In genomic region chr10:5600123-5600522, GRCm38 (mm10) we compare ENCODE assay signal across 8 mouse cellular contexts. TPM values are rescaled to one million over a fixed set of nuclear protein-coding genes. Genes with fewer than 3 reads are reported as not detected.
DNase-seq lines count a peak whose midpoint lies in the region; ATAC-seq and TF ChIP-seq lines count a peak whose summit lies in the region.

No protein-coding gene starts in this region.

- intact Hi-C loops in left cerebral cortex, postnatal 10 days (cut with DNase I): no loop called here

- WGBS in intestine, embryonic 16.5 days: 14% methylated on average over 7 of the region's 7 CpGs
- 18% methylated on average over 7 of the region's 7 CpGs for WGBS in midbrain, embryonic 12.5 days
- WGBS in spleen, adult 2 months: 17% methylated on average over 7 of the region's 7 CpGs

- H3K9ac ChIP-seq in intestine, embryonic 16.5 days (ENCODE audit: low read depth, low read length): no peak overlapping the region
- H3K9ac ChIP-seq in midbrain, embryonic 12.5 days (replicated peaks): no peak overlapping the region

- no peak overlapping the region for H3K4me2 ChIP-seq in intestine, embryonic 16.5 days (ENCODE audit: low read depth, low read length)
- no peak overlapping the region for H3K4me2 ChIP-seq in midbrain, embryonic 12.5 days (replicated peaks)

- H3K27me3 ChIP-seq in intestine, embryonic 16.5 days (replicated peaks; ENCODE audit: control insufficient read depth, insufficient read depth, low read length): no peaks in the 10 kb centered on the region
- H3K27me3 ChIP-seq in midbrain, embryonic 12.5 days: no peaks in the 10 kb centered on the region
- H3K27me3 ChIP-seq in spleen, adult 2 months (ENCODE audit: control insufficient read depth, insufficient read depth, low read length): no peaks in the 10 kb centered on the region

- no peak for TF ChIP-seq POLR2A in spleen, adult 2 months (IDR thresholded peaks at IDR 0.05; ENCODE audit: low read depth, low read length)

- no peak overlapping the region for H3K4me3 ChIP-seq in intestine, embryonic 16.5 days (ENCODE audit: low read length)
- H3K4me3 ChIP-seq in midbrain, embryonic 12.5 days: no peak overlapping the region
- no peak overlapping the region for H3K4me3 ChIP-seq in spleen, adult 2 months (ENCODE audit: extremely low read depth, insufficient read depth, insufficient read length)

- H3K4me1 ChIP-seq in intestine, embryonic 16.5 days (ENCODE audit: control insufficient read depth, insufficient read depth, low read length): no peaks in the 10 kb centered on the region
- H3K4me1 ChIP-seq in midbrain, embryonic 12.5 days: no peaks in the 10 kb centered on the region
- H3K4me1 ChIP-seq in spleen, adult 2 months (ENCODE audit: control insufficient read depth, insufficient read depth, insufficient read length): no peaks in the 10 kb centered on the region

- no peak overlapping the region for H3K27ac ChIP-seq in intestine, embryonic 16.5 days (ENCODE audit: low read length)
- H3K27ac ChIP-seq in midbrain, embryonic 12.5 days (replicated peaks): no peak overlapping the region
- H3K27ac ChIP-seq in spleen, adult 2 months (ENCODE audit: insufficient read depth, low read length): no peak overlapping the region

- no peak for TF ChIP-seq CTCF in spleen, adult 2 months (IDR thresholded peaks at IDR 0.05; ENCODE audit: extremely low read depth, insufficient read depth, insufficient read length, insufficient replicate concordance)

- no peaks in the 10 kb centered on the region for H3K9me3 ChIP-seq in intestine, embryonic 16.5 days (ENCODE audit: control insufficient read depth, low read length)
- no peaks in the 10 kb centered on the region for H3K9me3 ChIP-seq in midbrain, embryonic 12.5 days

- peak; percentile 28; the same call in 1 of the 2 replicates for ATAC-seq in intestine, embryonic 16.5 days
- ATAC-seq in midbrain, embryonic 12.5 days (ENCODE audit: low FRiP score, low read depth): peak; percentile 89

- H3K36me3 ChIP-seq in intestine, embryonic 16.5 days (ENCODE audit: control insufficient read depth, insufficient read depth, low read length): no peaks in the 10 kb centered on the region
- no peaks in the 10 kb centered on the region for H3K36me3 ChIP-seq in midbrain, embryonic 12.5 days
- no peaks in the 10 kb centered on the region for H3K36me3 ChIP-seq in spleen, adult 2 months (ENCODE audit: control insufficient read depth, insufficient read depth, low read length)

- peak; percentile 55 for DNase-seq in urinary bladder, postnatal 25 days (ENCODE audit: low spot score)
- no peak for DNase-seq in urinary bladder, postnatal 4 days (ENCODE audit: low spot score in 2 of 2)
- peak; percentile 76 for DNase-seq in cerebellum, adult 8-10 months
- DNase-seq in frontal cortex, adult 2 months (ENCODE audit: extremely low spot score in 1 of 2, low spot score in 1 of 2): peak; percentile 28 to 92
- peak; percentile 48 to 75 for DNase-seq in left cerebral cortex, postnatal 10 days (ENCODE audit: extremely low spot score in 1 of 2, low spot score in 2 of 2)
- peak; percentile 14 to 41 for DNase-seq in spleen, adult 2 months (ENCODE audit: low read depth in 1 of 2, low spot score in 2 of 2)

RNA-seq across cellular contexts. Expression of gene Myct1, which starts 6.5 kb away (rescaled TPM):
- 0.71 and 0.78 TPM in 2 replicates for polyA plus RNA-seq in frontal cortex, adult 2 months (2012; rRNA removed)
- 4.2 and 4.6 TPM in 2 replicates for polyA plus RNA-seq in intestine, embryonic 16.5 days (2015; fragmentation: Nextera tagmentation; extraction: Ambion mirVana)
- under 1 TPM; 0.64 to 0.99 TPM for total RNA-seq in left cerebral cortex, postnatal 10 days (2021)
- 1.3 and 1.7 TPM in 2 replicates for polyA plus RNA-seq in midbrain, embryonic 12.5 days (2016; fragmentation: Nextera tagmentation; extraction: Ambion mirVana)
- polyA plus RNA-seq in spleen, adult 2 months (2012; rRNA removed): 1.4 and 1.8 TPM in 2 replicates

RNA-seq across cellular contexts. Expression of gene Vip, which starts 38.9 kb away (rescaled TPM):
- 52.5 and 56.7 TPM in 2 replicates for polyA plus RNA-seq in frontal cortex, adult 2 months (2012; rRNA removed)
- polyA plus RNA-seq in intestine, embryonic 16.5 days (2015; fragmentation: Nextera tagmentation; extraction: Ambion mirVana): 20.9 and 22.8 TPM in 2 replicates
- total RNA-seq in left cerebral cortex, postnatal 10 days (2021): 10 to 100 TPM; 22.7 to 23.5 TPM
- polyA plus RNA-seq in midbrain, embryonic 12.5 days (2016; fragmentation: Nextera tagmentation; extraction: Ambion mirVana): 0.34 TPM in 1 of 2 replicates, not detected in the other
- not detected in 2 replicates for polyA plus RNA-seq in spleen, adult 2 months (2012; rRNA removed)

RNA-seq across cellular contexts. Expression of gene Syne1, which starts 48.8 kb away (rescaled TPM):
- 152 and 163 TPM in 2 replicates for polyA plus RNA-seq in frontal cortex, adult 2 months (2012; rRNA removed)
- 4.7 TPM in 2 replicates for polyA plus RNA-seq in intestine, embryonic 16.5 days (2015; fragmentation: Nextera tagmentation; extraction: Ambion mirVana)
- total RNA-seq in left cerebral cortex, postnatal 10 days (2021): 100 to 1,000 TPM; 142 to 150 TPM
- polyA plus RNA-seq in midbrain, embryonic 12.5 days (2016; fragmentation: Nextera tagmentation; extraction: Ambion mirVana): 4.8 and 6.0 TPM in 2 replicates
- polyA plus RNA-seq in spleen, adult 2 months (2012; rRNA removed): 12.3 and 13.6 TPM in 2 replicates

Comparison
In these comparisons a context has a peak if more than half of its experiments do, and no peak if none do; other contexts are left out.
1. DNase-seq: peak in urinary bladder, postnatal 25 days (single experiment), cerebellum, adult 8-10 months (single experiment), frontal cortex, adult 2 months (2 of 2), left cerebral cortex, postnatal 10 days (2 of 2) and spleen, adult 2 months (2 of 2); none in urinary bladder, postnatal 4 days (0 of 2).
2. RNA of gene Vip, which starts 38.9 kb away (polyA plus RNA-seq): 52.5 to 56.7 TPM in frontal cortex, adult 2 months and 20.9 to 22.8 TPM in intestine, embryonic 16.5 days; 0.34 TPM in midbrain, embryonic 12.5 days and not detected in spleen, adult 2 months; every median in the first group is over 10 times any median in the second.
3. RNA of gene Syne1, which starts 48.8 kb away (polyA plus RNA-seq): 152 to 163 TPM in frontal cortex, adult 2 months; 12.3 to 13.6 TPM in spleen, adult 2 months, 4.8 to 6.0 TPM in midbrain, embryonic 12.5 days and 4.7 TPM in intestine, embryonic 16.5 days; every median in the first group is over 10 times any median in the second.